Mouse (Mus musculus) ovary, adult 10 weeks (tissue): Measurements from ENCODE around the gene Nadsyn1. TPM values are rescaled to one million over a fixed set of nuclear protein-coding genes. Genes with fewer than 3 reads are reported as not detected.

ENCODE experiments used
- polyA plus RNA-seq: library from polyadenylated mRNA; stranded (reverse); fragments of 350-450 nt; fragmentation: Illumina TruSeq; extraction: RNeasy Lipid Tissue Mini Kit (QIAGEN cat#74804); gene quantifications from one replicate; pipeline ENCODE4 v1.2.3, GENCODE M21; 2014

Gene Nadsyn1
- polyA plus RNA-seq, result 3.2 TPM

DNA sequence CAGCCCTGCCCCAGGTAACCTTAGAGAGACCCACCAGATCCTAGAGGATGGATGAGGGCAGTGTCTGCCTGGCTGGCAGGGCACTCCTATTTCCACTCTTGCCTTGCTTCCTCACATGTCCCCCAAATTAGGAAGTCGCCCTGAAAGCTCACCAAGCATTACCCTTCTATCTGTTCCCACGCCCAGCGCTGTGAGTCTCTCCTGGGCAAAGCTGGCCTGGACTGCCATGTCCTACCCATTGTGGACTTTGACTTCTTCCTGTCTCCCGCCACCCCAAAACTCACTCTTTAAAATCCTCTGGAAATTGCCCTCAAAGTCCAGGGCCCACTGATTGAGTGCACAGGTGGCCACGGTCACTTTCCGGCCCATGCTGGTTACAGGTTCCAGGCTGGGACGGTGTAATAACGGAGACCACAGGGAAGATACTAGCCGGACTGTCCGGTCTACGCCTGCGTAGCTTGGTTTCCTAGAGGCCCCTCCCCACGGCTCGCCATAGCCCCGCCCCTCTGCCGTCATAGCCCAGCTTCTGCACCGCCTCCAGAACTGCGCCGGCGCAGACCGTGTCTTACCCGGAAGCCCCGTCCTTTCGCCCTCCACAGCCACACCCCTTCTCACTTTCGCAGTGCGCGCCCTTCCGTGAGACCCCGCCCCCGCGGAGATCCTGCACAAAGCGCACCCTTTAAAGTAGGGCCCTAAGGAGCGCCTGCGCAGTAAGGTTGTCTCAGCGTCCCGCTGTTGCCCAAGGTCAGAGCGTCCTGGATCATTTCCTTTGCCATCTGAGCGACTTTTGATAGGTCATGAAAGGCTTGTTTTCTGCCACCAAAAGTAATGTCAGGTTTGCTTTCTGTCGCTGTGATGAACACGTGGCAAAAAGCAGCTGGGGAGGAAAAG lies at the start of gene Nadsyn1, which contains the start of gene Dhcr7:
TSS of gene Nadsyn1 (minus strand) at position 475 of the 891 bp plus-strand sequence.
TSS of gene Dhcr7 (plus strand) at position 771 of the 891 bp plus-strand sequence.

DNA sequence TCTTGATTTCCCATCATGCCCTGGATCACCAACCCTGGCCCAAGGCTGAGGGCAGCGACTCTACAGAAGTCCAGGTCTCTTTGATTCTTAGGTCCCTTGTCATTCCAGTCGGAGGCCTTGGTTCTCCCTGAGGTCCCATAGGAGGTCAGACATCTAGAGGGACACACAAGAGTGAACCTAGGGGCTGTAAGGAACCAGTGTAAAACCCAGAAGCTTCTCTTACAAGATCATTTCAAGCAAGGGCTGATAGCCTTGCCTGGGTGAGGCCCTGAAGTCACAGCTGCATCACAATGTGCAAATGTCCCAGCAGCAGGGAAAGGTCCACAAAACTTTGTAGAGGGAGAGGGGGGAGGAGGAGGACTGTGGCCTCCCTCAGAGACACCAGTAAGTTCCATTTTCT lies 43.9 kb upstream of the Nadsyn1 start, which contains the start of gene Gm498:
TSS of gene Gm498 (plus strand) at position 301 of the 400 bp plus-strand sequence.

DNA sequence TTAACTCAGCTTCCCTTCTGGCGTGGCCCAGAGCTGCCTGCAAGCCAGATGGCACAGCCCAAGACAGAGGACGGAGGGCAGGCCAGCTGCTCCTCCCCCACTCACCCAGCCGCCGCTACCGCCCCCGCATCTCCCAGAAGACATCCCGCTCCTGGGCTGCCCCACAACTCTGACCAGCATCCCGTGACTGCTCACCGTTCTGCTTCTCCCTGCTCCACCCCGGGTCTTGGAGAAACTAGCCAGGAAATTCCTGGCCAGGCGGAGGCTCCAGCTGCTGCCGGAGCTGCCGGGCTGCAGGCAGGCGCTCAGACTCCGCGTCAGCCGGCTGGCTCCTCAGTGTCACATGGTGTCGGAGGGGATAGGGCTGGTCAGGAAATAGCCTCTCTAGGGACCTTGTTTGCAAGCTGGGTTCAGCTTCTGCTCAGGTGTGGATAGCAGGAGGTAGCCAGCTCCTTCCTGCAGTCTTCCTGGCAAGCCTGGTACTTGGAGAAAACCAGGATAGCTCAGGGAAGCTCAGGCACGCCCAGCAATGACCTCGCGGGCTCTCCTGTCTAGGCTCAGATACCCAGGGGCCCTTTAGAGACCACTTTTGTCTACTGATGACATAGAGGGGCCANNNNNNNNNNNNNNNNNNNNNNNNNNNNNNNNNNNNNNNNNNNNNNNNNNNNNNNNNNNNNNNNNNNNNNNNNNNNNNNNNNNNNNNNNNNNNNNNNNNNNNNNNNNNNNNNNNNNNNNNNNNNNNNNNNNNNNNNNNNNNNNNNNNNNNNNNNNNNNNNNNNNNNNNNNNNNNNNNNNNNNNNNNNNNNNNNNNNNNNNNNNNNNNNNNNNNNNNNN lies 38.4 kb downstream of the Nadsyn1 start, which contains the start of gene Mrgpre:
TSS of gene Mrgpre (minus strand) at position 505 of the 834 bp plus-strand sequence.

DNA sequence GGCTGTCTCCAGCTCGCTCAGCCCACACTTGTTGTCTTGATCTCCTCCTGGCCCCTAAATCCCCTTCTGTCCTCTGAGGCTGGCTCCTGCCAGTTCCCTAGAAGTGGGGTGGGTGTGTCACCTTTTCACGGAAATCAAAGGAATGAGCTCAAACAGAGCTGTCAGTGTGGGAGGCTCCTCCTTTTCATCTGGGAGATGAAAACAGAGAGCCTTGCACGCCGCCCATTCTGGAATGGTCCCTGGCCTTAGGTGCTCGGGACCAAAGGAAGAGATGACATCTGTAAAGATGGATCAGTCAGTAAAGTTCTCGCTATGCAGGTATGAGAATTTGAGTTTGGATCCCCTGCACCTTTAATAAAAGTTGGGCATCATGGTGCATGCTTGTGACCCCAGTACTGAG lies 55.8 kb downstream of the Nadsyn1 start, which contains the start of gene Mrgprg:
TSS of gene Mrgprg (minus strand) at position 101 of the 400 bp plus-strand sequence.

DNA sequence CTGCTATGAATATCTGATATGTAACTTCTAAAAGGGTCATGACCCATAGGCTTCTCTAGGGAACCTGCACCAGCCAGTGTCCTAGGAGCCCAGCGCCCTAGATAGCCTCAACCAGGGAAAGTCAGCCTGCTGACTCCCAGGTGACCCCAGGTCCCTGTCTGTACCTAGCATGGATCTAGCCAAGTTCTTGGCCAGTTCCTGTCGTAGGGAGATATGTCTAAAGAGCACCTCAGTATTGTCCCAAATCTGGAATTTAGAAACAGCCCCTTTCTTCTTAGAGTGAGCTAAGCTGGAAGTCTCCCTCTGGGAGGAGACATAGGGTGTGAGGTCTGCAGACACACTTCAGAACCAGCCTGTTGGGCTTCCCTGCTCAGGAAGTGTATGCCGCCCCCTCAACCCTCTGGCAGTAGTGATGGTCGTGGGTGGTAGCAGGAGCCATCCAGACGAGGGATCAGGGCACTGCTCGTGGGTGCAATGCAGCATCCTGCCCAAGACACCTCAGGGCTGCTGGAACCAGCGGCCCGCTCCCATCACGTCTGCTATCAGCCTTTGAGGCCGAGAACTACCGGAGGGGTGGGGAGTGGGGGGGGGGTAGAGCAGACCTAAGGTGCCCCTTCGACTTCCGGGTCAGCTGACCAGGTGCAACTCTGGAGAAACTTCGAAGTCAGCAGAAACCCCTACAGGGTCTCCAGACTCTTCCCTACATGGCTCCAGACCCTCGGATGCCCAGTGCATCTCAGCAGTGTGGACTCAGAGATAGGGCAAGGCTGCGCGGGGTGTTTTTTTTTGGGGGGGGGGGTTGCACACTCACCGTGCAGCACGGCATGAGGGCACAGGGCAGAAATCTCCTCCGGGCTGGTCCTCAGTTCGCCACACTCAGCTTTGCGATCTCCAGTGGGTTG lies 66.3 kb downstream of the Nadsyn1 start, which contains the start of gene Osbpl5:
TSS of gene Osbpl5 (minus strand) at position 861 of the 902 bp plus-strand sequence.

Other genes starting within 250 kb of the Nadsyn1 start
- gene Cars, start 222.8 kb downstream of the Nadsyn1 start, polyA plus RNA-seq, result 17.6 TPM
- 0.88 TPM for gene Tnfrsf26, start 194.1 kb downstream of the Nadsyn1 start, polyA plus RNA-seq
- gene Tnfrsf22, start 173.2 kb downstream of the Nadsyn1 start, polyA plus RNA-seq, result 8.1 TPM
- gene Tnfrsf23, start 137.0 kb downstream of the Nadsyn1 start, polyA plus RNA-seq, result 2.8 TPM
- 4.2 TPM for gene Osbpl5, start 65.9 kb downstream of the Nadsyn1 start, polyA plus RNA-seq
- gene Mrgprg, start 55.9 kb downstream of the Nadsyn1 start, polyA plus RNA-seq, result not detected
- gene Mrgpre, start 38.3 kb downstream of the Nadsyn1 start, polyA plus RNA-seq, result 0.26 TPM
- gene Dhcr7, start 296 bp upstream of the Nadsyn1 start, polyA plus RNA-seq, result 7.1 TPM
- gene Gm498, start 44.0 kb upstream of the Nadsyn1 start, polyA plus RNA-seq, result not detected
- gene Shank2, start 179.1 kb upstream of the Nadsyn1 start, polyA plus RNA-seq, result 1.6 TPM